Mouse (Mus musculus): ENCODE measurements at regions not wholly inside any gene's neighbourhood (a gene's known extent, or its start where the extent isn't known, plus 50 kb on each side); places are given as distances from the start of the nearest gene placed in this dataset.
A peak's percentile ranks its signal among the peaks of the same experiment; 100 is the strongest.
"Not testable (repeated sequence)": the region's sequence is repeated elsewhere in the genome, so short reads cannot be mapped to it uniquely, and the experiment has no call there.

DNA sequence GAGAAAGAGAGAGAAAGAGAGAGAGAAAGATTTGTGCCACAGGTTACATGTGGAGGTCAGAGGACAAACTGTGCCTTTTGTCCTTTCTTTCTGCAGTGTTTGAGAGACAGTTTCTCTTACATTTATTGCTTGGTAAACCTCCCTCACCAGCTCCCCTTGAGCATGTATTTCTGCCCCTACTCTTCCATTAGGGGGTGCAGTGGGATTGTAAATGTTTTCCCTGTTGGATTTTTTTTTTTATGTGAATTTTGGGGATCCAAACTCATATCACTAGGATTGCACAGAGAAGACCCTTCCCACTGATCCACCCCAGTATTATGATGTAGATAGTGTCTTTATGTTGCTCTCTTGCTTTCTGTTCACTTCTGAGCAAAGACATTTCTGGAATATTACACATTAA lies 219.4 kb upstream of the Gnai1 start:
- no peak for DNase-seq (ENCODE audit: low read depth, low spot score)

- DNase-seq (ENCODE audit: low read depth, low spot score) = peak; percentile 93
Measured at GRCm38 (mm10) chr5:18565176-18565920, 205.2 kb upstream of the Gnai1 start.

DNA sequence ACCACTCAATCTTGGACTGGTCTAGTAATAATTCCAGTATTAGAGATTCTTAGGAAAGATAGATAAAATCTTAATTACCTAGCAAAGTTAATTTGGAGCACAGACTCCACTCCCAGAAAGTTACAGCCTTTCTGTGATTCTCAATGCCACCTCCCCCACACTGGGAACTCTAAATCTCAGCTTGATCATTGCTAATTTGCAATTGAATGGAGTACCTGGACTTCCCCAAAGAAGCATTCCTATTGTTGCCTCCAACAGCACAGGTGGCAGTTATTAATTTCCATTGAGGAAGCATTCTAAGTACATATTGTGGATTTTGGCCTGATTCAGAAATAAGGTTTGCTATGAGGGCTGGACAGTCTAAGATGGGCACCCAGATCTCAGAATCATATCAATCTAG lies 204.1 kb upstream of the Gnai1 start:
- DNase-seq (ENCODE audit: low read depth, low spot score) = peak; percentile 68

- DNase-seq (ENCODE audit: low read depth, low spot score) = peak; percentile 28
Measured at GRCm38 (mm10) chr5:18563073-18563472, 202.9 kb upstream of the Gnai1 start.

DNA sequence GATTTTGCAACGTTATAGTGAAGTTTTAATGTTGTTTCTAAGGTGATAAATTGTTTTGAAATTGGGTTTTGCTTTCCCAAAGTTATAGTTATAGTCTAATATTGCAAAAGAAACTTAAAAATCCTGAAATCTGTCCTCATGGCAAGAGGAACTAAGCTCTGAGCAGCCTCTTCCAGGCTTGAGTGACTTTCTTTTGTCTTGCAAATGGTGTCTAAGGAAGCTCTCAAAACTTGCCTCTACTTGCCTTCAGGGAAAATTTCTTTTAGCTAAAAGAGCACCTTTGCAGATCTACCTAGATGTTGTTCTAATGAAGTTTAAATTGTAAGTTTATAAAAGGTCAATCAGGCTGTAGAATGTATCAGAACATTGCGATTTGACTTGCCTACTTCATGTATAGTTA lies 201.8 kb upstream of the Gnai1 start:
- DNase-seq (ENCODE audit: low read depth, low spot score) = peak; percentile 63

DNA sequence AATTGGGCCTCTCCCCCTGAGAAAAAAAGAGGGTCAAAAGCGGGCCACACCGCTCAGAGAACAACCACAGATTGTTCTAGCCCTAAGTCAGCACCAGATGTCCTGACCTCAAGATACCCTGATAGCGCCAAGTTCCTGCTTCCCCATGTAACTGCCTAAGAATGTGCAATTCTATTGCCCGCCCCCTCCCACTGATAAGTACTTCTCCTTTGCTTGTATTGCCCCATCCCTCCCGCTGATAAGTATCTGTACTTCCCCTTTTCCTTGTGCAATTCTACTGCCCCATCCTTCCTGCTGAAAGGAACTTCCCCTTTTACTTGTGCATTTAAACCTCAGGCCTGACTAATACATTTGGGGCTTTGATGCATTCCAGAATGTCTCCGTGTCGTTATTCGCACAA lies 194.2 kb upstream of the Gnai1 start:
- DNase-seq (ENCODE audit: low read depth, low spot score) = not testable (repeated sequence)

Measured in ES-CJ7 (cell line).